Mouse (Mus musculus) liver, postnatal 0 days (tissue): ENCODE measurements around the gene Atl3. TPM values are rescaled to one million over a fixed set of nuclear protein-coding genes. Genes with fewer than 3 reads are reported as not detected.

Experiments
- ATAC-seq: fragments of 200-750 bp; cut with Nextera tagmentation; 2 replicates; pipeline ENCODE4 v1.8.0; 2017; ENCODE audit warnings: mild to moderate bottlenecking, moderate library complexity
- DNase-seq: peaks from one replicate; pipeline ENCODE4 v3.0.0-alpha.2; 2016
- H3K27ac ChIP-seq: fragments of 300-500 bp; sonication (generic); 2 replicates; pipeline ENCODE4 v1.5.1; 2014; ENCODE audit warnings: antibody characterized with exemption, moderate library complexity, mild to moderate bottlenecking, low read depth
- H3K27me3 ChIP-seq: fragments of 300-500 bp; sonication (generic); 2 replicates; pipeline ENCODE4 v1.6.1; 2014; ENCODE audit warnings: low read length, control low read depth, mixed read lengths; ENCODE audit not compliant: insufficient read depth
- H3K36me3 ChIP-seq: fragments of 300-500 bp; sonication (generic); replicated peaks from 2 replicates; pipeline ENCODE4 v1.6.1; 2014; ENCODE audit warnings: mild to moderate bottlenecking, control low read depth, low read length, moderate library complexity, mixed read lengths; ENCODE audit not compliant: insufficient read depth
- H3K4me1 ChIP-seq: fragments of 300-500 bp; sonication (generic); 2 replicates; pipeline ENCODE4 v1.6.1; 2014; ENCODE audit warnings: antibody characterized with exemption, mild to moderate bottlenecking, control low read depth; ENCODE audit not compliant: insufficient read depth
- H3K4me2 ChIP-seq: fragments of 300-500 bp; sonication (generic); 2 replicates; pipeline ENCODE4 v1.6.1; 2014; ENCODE audit warnings: low read depth, mild to moderate bottlenecking, low read length, moderate library complexity, mixed read lengths
- H3K4me3 ChIP-seq: fragments of 300-500 bp; sonication (generic); 2 replicates; pipeline ENCODE4 v1.5.1; 2014; ENCODE audit warnings: low read depth, low read length
- H3K9ac ChIP-seq: fragments of 300-500 bp; sonication (generic); replicated peaks from 2 replicates; pipeline ENCODE4 v1.6.1; 2014; ENCODE audit warnings: mild to moderate bottlenecking, moderate library complexity
- H3K9me3 ChIP-seq: fragments of 300-500 bp; sonication (generic); 2 replicates; pipeline ENCODE4 v1.6.1; 2016; ENCODE audit warnings: mild to moderate bottlenecking, control low read depth, low read length, mixed read lengths
- CTCF ChIP-seq: sonication (generic); IDR thresholded peaks from 2 replicates; pipeline ENCODE4 v1.5.1; 2016; ENCODE audit warnings: antibody characterized with exemption, low read depth
- EP300 ChIP-seq: IDR thresholded peaks from 2 replicates; pipeline ENCODE4 v1.6.1; 2016; ENCODE audit warnings: antibody characterized with exemption, low read depth, mild to moderate bottlenecking
- WGBS: fragments of 180-500 bp; shearing (Covaris S2); extraction: QIAGEN DNeasy Blood & Tissue Kit; methylation state at CpG from one replicate; pipeline ENCODE4 v1.1.7; 2014; ENCODE audit not compliant: insufficient replicate concordance; 5-methylcytosine and 5-hydroxymethylcytosine counted together
- polyA plus RNA-seq: library from polyadenylated mRNA; unstranded; fragments of >200 nt; fragmentation: Nextera tagmentation; extraction: Ambion mirVana; gene quantifications from 2 replicates; pipeline ENCODE4 v1.2.1, GENCODE M21; 2015

Gene Atl3
- polyA plus RNA-seq, 1 experiment from 2014 or later: 7.2 TPM

GRCm38 (mm10) chr19:7553441-7553840 is 59.6 kb downstream of the Atl3 start:
- DNase-seq (no peak), ATAC-seq (no peak)

GRCm38 (mm10) chr19:7554881-7555280 is 61.0 kb downstream of the Atl3 start:
- DNase-seq (no peak), ATAC-seq (no peak)
- Histone ChIP-seq H3K9me3 (no peaks in the 10 kb centered on the region), H3K9ac (no peak overlapping the region), H3K4me1 (peaks cover 18% of the 10 kb centered on the region), H3K4me3 (no peak overlapping the region), H3K27me3 (no peaks in the 10 kb centered on the region), H3K36me3 (no peaks in the 10 kb centered on the region), H3K4me2 (no peak overlapping the region), H3K27ac (no peak overlapping the region)
- WGBS: 64% methylated on average over 4 of the region's 4 CpGs
- TF ChIP-seq EP300 (no peak), CTCF (no peak)

More at GRCm38 (mm10) chr19:7553441-7553840, 59.6 kb downstream of the Atl3 start:
- H3K9ac ChIP-seq: no peak overlapping the region
- no peak overlapping the region for H3K4me3 ChIP-seq
- no peaks in the 10 kb centered on the region for H3K9me3 ChIP-seq
- no peak overlapping the region for H3K4me2 ChIP-seq
- no peak for TF ChIP-seq CTCF
- no peak; the same call in 1 of the 2 replicates for TF ChIP-seq EP300
- H3K27ac ChIP-seq: peak overlapping the region; percentile 34; the same call in 1 of the 2 replicates
- no peaks in the 10 kb centered on the region for H3K27me3 ChIP-seq
- peaks cover 17% of the 10 kb centered on the region for H3K4me1 ChIP-seq
- H3K36me3 ChIP-seq: no peaks in the 10 kb centered on the region

- no peaks in the 10 kb centered on the region for H3K27me3 ChIP-seq
- H3K9ac ChIP-seq: no peak overlapping the region
- H3K4me3 ChIP-seq: no peak overlapping the region
- H3K4me2 ChIP-seq: no peak overlapping the region
- DNase-seq (no peak), ATAC-seq (no peak)
- TF ChIP-seq EP300 (no peak), CTCF (no peak)
- H3K27ac ChIP-seq: no peak overlapping the region
- no peaks in the 10 kb centered on the region for H3K9me3 ChIP-seq
- peaks cover 14% of the 10 kb centered on the region for H3K4me1 ChIP-seq
- WGBS: 81% methylated on average over 1 of the region's 1 CpGs
- no peaks in the 10 kb centered on the region for H3K36me3 ChIP-seq
These were observed 62.8 kb downstream of the Atl3 start for GRCm38 (mm10) chr19:7556641-7557040.

GRCm38 (mm10) chr19:7557328-7557822 is 63.5 kb downstream of the Atl3 start, which contains the start of gene Pla2g16:
Pla2g16 (plus strand) TSS chr19:7557459.
- Histone ChIP-seq H3K27me3 (no peaks in the 10 kb centered on the region), H3K27ac (peak within 1 kb of the TSS; percentile 71), H3K4me1 (peaks cover 11% of the 10 kb centered on the region), H3K9ac (peak within 1 kb of the TSS; percentile 82), H3K4me3 (peak within 1 kb of the TSS; percentile 66), H3K4me2 (peak within 1 kb of the TSS; percentile 87), H3K36me3 (no peaks in the 10 kb centered on the region), H3K9me3 (no peaks in the 10 kb centered on the region)
- DNase-seq (peak; percentile 80), ATAC-seq (peak; percentile 94)
- under 1% methylated on average over 27 of the region's 27 CpGs for WGBS
- TF ChIP-seq CTCF: peak; percentile 41
- no peak for TF ChIP-seq EP300

- H3K9me3 ChIP-seq: no peaks in the 10 kb centered on the region
- peak overlapping the region; percentile 82 for H3K9ac ChIP-seq
- DNase-seq (no peak), ATAC-seq (peak; percentile 26)
- peak overlapping the region; percentile 71 for H3K27ac ChIP-seq
- TF ChIP-seq EP300 (no peak), CTCF (no peak)
- no peaks in the 10 kb centered on the region for H3K36me3 ChIP-seq
- no peaks in the 10 kb centered on the region for H3K27me3 ChIP-seq
- 7% methylated on average over 4 of the region's 4 CpGs for WGBS
- H3K4me2 ChIP-seq: peak overlapping the region; percentile 87
- peaks cover 11% of the 10 kb centered on the region for H3K4me1 ChIP-seq
- peak overlapping the region; percentile 66 for H3K4me3 ChIP-seq
These were observed 64.0 kb downstream of the Atl3 start for GRCm38 (mm10) chr19:7557844-7558243.

GRCm38 (mm10) chr19:7558675-7559074 is 64.8 kb downstream of the Atl3 start:
- 69% methylated on average over 4 of the region's 4 CpGs for WGBS
- Histone ChIP-seq H3K4me3 (peak overlapping the region; percentile 66), H3K4me1 (peaks cover 6% of the 10 kb centered on the region), H3K27ac (no peak overlapping the region), H3K4me2 (peak overlapping the region; percentile 87), H3K36me3 (no peaks in the 10 kb centered on the region), H3K9me3 (no peaks in the 10 kb centered on the region), H3K9ac (peak overlapping the region; percentile 82; the same call in 1 of the 2 replicates), H3K27me3 (no peaks in the 10 kb centered on the region)
- DNase-seq (no peak), ATAC-seq (no peak)
- TF ChIP-seq CTCF (no peak), EP300 (no peak)
